Mouse (Mus musculus) G1E-ER4 (cell line): ENCODE data around the gene Anxa1. TPM values are rescaled to one million over a fixed set of nuclear protein-coding genes. Genes with fewer than 3 reads are reported as not detected.

Source experiments
- GATA1 ChIP-seq: IDR thresholded peaks from one replicate; pipeline ENCODE4 v1.8.0; 2012; ENCODE audit warnings: low read length, inconsistent platforms
- polyA plus RNA-seq: library from polyadenylated mRNA; stranded (reverse); fragments of >175 nt; gene quantifications from 2 replicates; pipeline ENCODE4 v1.2.3, GENCODE M21; 2012

The Anxa1 gene
- polyA plus RNA-seq, 1 experiment, result not detected

GRCm38 (mm10) chr19:20344511-20345316 lies 46.0 kb downstream of the Anxa1 start:
- no peak for TF ChIP-seq GATA1

GRCm38 (mm10) chr19:20344052-20344451 lies 46.7 kb downstream of the Anxa1 start:
- no peak for TF ChIP-seq GATA1

Other genes starting within 250 kb of the Anxa1 start
- gene Aldh1a1, start 101.8 kb upstream of the Anxa1 start, polyA plus RNA-seq, result 0.21 and 0.33 TPM in 2 replicates